Mouse (Mus musculus) myocyte (in vitro differentiated cells): Measurements from ENCODE around the gene Ets2. TPM values are rescaled to one million over a fixed set of nuclear protein-coding genes. Genes with fewer than 3 reads are reported as not detected.

Experiments
- H3K27me3 ChIP-seq: one replicate; pipeline ENCODE4 v1.6.1; 2011; ENCODE audit not compliant: control insufficient read depth, insufficient read depth, insufficient read length
- H3K36me3 ChIP-seq: one replicate; pipeline ENCODE4 v1.6.1; 2011; ENCODE audit not compliant: control insufficient read depth, insufficient read depth
- H3K4me2 ChIP-seq: one replicate; pipeline ENCODE4 v1.6.1; 2011; ENCODE audit warnings: low read depth, control low read depth
- H3K4me3 ChIP-seq: one replicate; pipeline ENCODE4 v1.5.1; 2011; ENCODE audit warnings: mild to moderate bottlenecking, control low read depth, moderate library complexity
- H3K79me2 ChIP-seq: one replicate; pipeline ENCODE4 v1.6.1; 2011; ENCODE audit not compliant: control insufficient read depth, insufficient read depth
- H3ac ChIP-seq: one replicate; pipeline ENCODE4 v1.6.1; 2011; ENCODE audit not compliant: control insufficient read depth, insufficient read length
- CEBPB ChIP-seq: IDR thresholded peaks from 2 replicates; pipeline ENCODE4 v1.6.1; 2011; ENCODE audit warnings: mild to moderate bottlenecking, moderate library complexity; ENCODE audit not compliant: poor library complexity, insufficient read depth, severe bottlenecking
- E2F4 ChIP-seq: IDR thresholded peaks from one replicate; pipeline ENCODE4 v1.6.1; 2011; ENCODE audit warnings: mild to moderate bottlenecking, control low read depth, moderate library complexity; ENCODE audit not compliant: insufficient read depth
- MAX ChIP-seq: IDR thresholded peaks from one replicate; pipeline ENCODE4 v1.6.1; 2011; ENCODE audit warnings: low read depth, mild to moderate bottlenecking, control low read depth
- MYOD1 ChIP-seq, 3 experiments: IDR thresholded peaks; one replicate each; pipeline ENCODE4 v1.6.1; 2011; ENCODE audit warnings: control low read depth in 2 of 3, low read depth in 2 of 3, mild to moderate bottlenecking in 2 of 3, moderate library complexity in 1 of 3; ENCODE audit not compliant: insufficient read length in 2 of 3, control insufficient read depth in 1 of 3
- MYOG ChIP-seq, 3 experiments: IDR thresholded peaks; one replicate each; pipeline ENCODE4 v1.6.1; 2011; ENCODE audit warnings: control low read depth in 2 of 3, low read depth in 2 of 3, mild to moderate bottlenecking in 2 of 3; ENCODE audit not compliant: insufficient read length in 2 of 3, control insufficient read depth in 1 of 3, insufficient read depth in 1 of 3
- POLR2A ChIP-seq: IDR thresholded peaks from one replicate; pipeline ENCODE4 v1.6.1; 2011; ENCODE audit warnings: low read depth, mild to moderate bottlenecking, control low read depth, moderate library complexity; ENCODE audit not compliant: insufficient read length
- POLR2AphosphoS2 ChIP-seq: IDR thresholded peaks from one replicate; pipeline ENCODE4 v1.6.1; 2011; ENCODE audit warnings: low read depth, control low read depth; ENCODE audit not compliant: insufficient read length
- REST ChIP-seq: IDR thresholded peaks from one replicate; pipeline ENCODE4 v1.6.1; 2011; ENCODE audit warnings: mild to moderate bottlenecking, control low read depth, moderate library complexity; ENCODE audit not compliant: insufficient read depth, insufficient read length
- SRF ChIP-seq: IDR thresholded peaks from one replicate; pipeline ENCODE4 v1.6.1; 2011; ENCODE audit warnings: low read depth; ENCODE audit not compliant: control insufficient read depth, insufficient read length
- TCF12 ChIP-seq: IDR thresholded peaks from one replicate; pipeline ENCODE4 v1.6.1; 2011; ENCODE audit warnings: mild to moderate bottlenecking, control low read depth; ENCODE audit not compliant: poor library complexity, insufficient read depth, severe bottlenecking
- TCF3 ChIP-seq: IDR thresholded peaks from one replicate; pipeline ENCODE4 v1.6.1; 2011; ENCODE audit warnings: low read depth, control low read depth; ENCODE audit not compliant: insufficient read length
- USF1 ChIP-seq: IDR thresholded peaks from one replicate; pipeline ENCODE4 v1.6.1; 2011; ENCODE audit warnings: low read depth, mild to moderate bottlenecking, control low read depth, moderate library complexity
- polyA plus RNA-seq: library from polyadenylated mRNA; unstranded; fragments of >200 nt; fragmentation: generic; extraction: Trizol; gene quantifications from one replicate; pipeline ENCODE4 v1.2.1, GENCODE M21; 2012; ENCODE audit warnings: missing spikeins

Ets2 gene
- 73.9 TPM for polyA plus RNA-seq

GRCm38 (mm10) chr16:95701802-95702561 is at the start of gene Ets2:
Gene Ets2, plus strand, starts transcription at chr16:95702075.
- no peaks in the 10 kb centered on the region for H3K27me3 ChIP-seq
- H3K36me3 ChIP-seq: peaks cover 8% of the 10 kb centered on the region
- TF ChIP-seq POLR2AphosphoS2: peak; percentile 91
- no peak for TF ChIP-seq E2F4
- no peak for TF ChIP-seq CEBPB
- no peak for TF ChIP-seq TCF12
- peak in 1 of 3 experiments; percentile 8 for TF ChIP-seq MYOG (IDR thresholded peaks at IDR 0.05; ENCODE audit: control insufficient read depth in 1 of 3, insufficient read depth in 1 of 3, insufficient read length in 2 of 3, low read depth in 2 of 3)
- no peak for TF ChIP-seq SRF
- TF ChIP-seq USF1: no peak
- TF ChIP-seq MAX: no peak
- TF ChIP-seq MYOD1 (IDR thresholded peaks at IDR 0.05; ENCODE audit: control insufficient read depth in 1 of 3, insufficient read length in 2 of 3, low read depth in 2 of 3): peak in 1 of 3 experiments; percentile 30
- TF ChIP-seq POLR2A: peak; percentile 89
- no peak for TF ChIP-seq REST
- no peak for TF ChIP-seq TCF3
- peaks cover 44% of the 10 kb centered on the region for H3K79me2 ChIP-seq
- peak within 1 kb of the TSS; percentile 86 for H3K4me2 ChIP-seq
- peak within 1 kb of the TSS; percentile 96 for H3ac ChIP-seq
- H3K4me3 ChIP-seq: peak within 1 kb of the TSS; percentile 88

GRCm38 (mm10) chr16:95654204-95654611 is 47.7 kb upstream of the Ets2 start:
- H3K4me2 ChIP-seq: no peak overlapping the region
- no peak overlapping the region for H3K4me3 ChIP-seq
- no peaks in the 10 kb centered on the region for H3K79me2 ChIP-seq
- H3ac ChIP-seq: no peak overlapping the region
- no peaks in the 10 kb centered on the region for H3K36me3 ChIP-seq
- TF ChIP-seq SRF (no peak), REST (no peak), USF1 (no peak), TCF3 (no peak), CEBPB (no peak), TCF12 (no peak), MAX (no peak), MYOG (IDR thresholded peaks at IDR 0.05; ENCODE audit: control insufficient read depth in 1 of 3, insufficient read depth in 1 of 3, insufficient read length in 2 of 3, low read depth in 2 of 3) (no peak), POLR2AphosphoS2 (no peak), E2F4 (no peak), POLR2A (no peak), MYOD1 (IDR thresholded peaks at IDR 0.05; ENCODE audit: control insufficient read depth in 1 of 3, insufficient read length in 2 of 3, low read depth in 2 of 3) (no peak)
- H3K27me3 ChIP-seq: no peaks in the 10 kb centered on the region

GRCm38 (mm10) chr16:95656535-95656934 is 45.3 kb upstream of the Ets2 start:
- H3K27me3 ChIP-seq: no peaks in the 10 kb centered on the region
- TF ChIP-seq MYOG (IDR thresholded peaks at IDR 0.05; ENCODE audit: control insufficient read depth in 1 of 3, insufficient read depth in 1 of 3, insufficient read length in 2 of 3, low read depth in 2 of 3): no peak
- TF ChIP-seq TCF3: no peak
- TF ChIP-seq POLR2A: no peak
- no peak for TF ChIP-seq SRF
- no peak for TF ChIP-seq E2F4
- no peak for TF ChIP-seq POLR2AphosphoS2
- TF ChIP-seq MAX: no peak
- TF ChIP-seq TCF12: no peak
- no peak for TF ChIP-seq MYOD1 (IDR thresholded peaks at IDR 0.05; ENCODE audit: control insufficient read depth in 1 of 3, insufficient read length in 2 of 3, low read depth in 2 of 3)
- no peak for TF ChIP-seq USF1
- no peak for TF ChIP-seq REST
- H3K4me3 ChIP-seq: no peak overlapping the region
- no peak overlapping the region for H3ac ChIP-seq
- no peak overlapping the region for H3K4me2 ChIP-seq
- no peaks in the 10 kb centered on the region for H3K36me3 ChIP-seq
- no peaks in the 10 kb centered on the region for H3K79me2 ChIP-seq

GRCm38 (mm10) chr16:95657187-95657586 is 44.7 kb upstream of the Ets2 start:
- Histone ChIP-seq H3K79me2 (no peaks in the 10 kb centered on the region), H3K36me3 (no peaks in the 10 kb centered on the region), H3ac (no peak overlapping the region), H3K27me3 (no peaks in the 10 kb centered on the region), H3K4me2 (no peak overlapping the region), H3K4me3 (no peak overlapping the region)
- TF ChIP-seq E2F4 (no peak), MYOD1 (IDR thresholded peaks at IDR 0.05; ENCODE audit: control insufficient read depth in 1 of 3, insufficient read length in 2 of 3, low read depth in 2 of 3) (no peak), MYOG (IDR thresholded peaks at IDR 0.05; ENCODE audit: control insufficient read depth in 1 of 3, insufficient read depth in 1 of 3, insufficient read length in 2 of 3, low read depth in 2 of 3) (no peak), POLR2A (no peak), MAX (no peak), USF1 (no peak), TCF3 (no peak), REST (no peak), SRF (no peak), TCF12 (no peak), CEBPB (no peak), POLR2AphosphoS2 (no peak)
